In genomic region chr10:127228897-127229296, GRCm38 (mm10) we compare ENCODE assay signal across 9 mouse cellular contexts. TPM values are rescaled to one million over a fixed set of nuclear protein-coding genes. Genes with fewer than 3 reads are reported as not detected.
DNase-seq lines count a peak whose midpoint lies in the region; ATAC-seq and TF ChIP-seq lines count a peak whose summit lies in the region.
"Had no signal": no experiment of that assay in that cellular context is flagged by ENCODE, and none has a peak within 500 bp of the region (broad histone marks: within the 10 kb centered on the region; RNA-seq: fewer than 3 reads in every experiment).

No protein-coding gene starts in this region.

- no peak for TF ChIP-seq POLR2A in cortical plate, adult 2 months (IDR thresholded peaks at IDR 0.05; ENCODE audit: extremely low read depth, insufficient read depth, low read length)

- no peak overlapping the region for H3K4me3 ChIP-seq in cortical plate, adult 2 months (ENCODE audit: insufficient read depth, low read length)
- H3K4me3 ChIP-seq in midbrain, embryonic 16.5 days (ENCODE audit: low read depth, low read length) = no peak overlapping the region
- H3K4me3 ChIP-seq: embryonic facial prominence, embryonic 13.5 days had no signal

- no peak overlapping the region for H3K4me2 ChIP-seq in midbrain, embryonic 16.5 days (ENCODE audit: low read length)
- H3K4me2 ChIP-seq: embryonic facial prominence, embryonic 13.5 days had no signal

- DNase-seq in left cerebral cortex, postnatal 14 days (ENCODE audit: low spot score in 2 of 2) = peak; percentile 59 to 65
- no peak for DNase-seq in left cerebral cortex, adult 11 months (ENCODE audit: low spot score)
- DNase-seq in MEL-GATA-1-ER (ENCODE audit: extremely low read depth, low read depth) = peak; percentile 52
- DNase-seq in heart, postnatal 36 days = peak; percentile 48 to 56
- peak; percentile 61 to 74 for DNase-seq in left cerebral cortex, postnatal 25 days (ENCODE audit: low spot score in 2 of 2)
- no peak for DNase-seq in frontal cortex, postnatal 25 days (ENCODE audit: low spot score in 2 of 2)

- H3K9me3 ChIP-seq in midbrain, embryonic 16.5 days (replicated peaks; ENCODE audit: control insufficient read depth, low read length, poor library complexity, severe bottlenecking) = no peaks in the 10 kb centered on the region
- H3K9me3 ChIP-seq: embryonic facial prominence, embryonic 13.5 days had no signal

- peaks cover 6% of the 10 kb centered on the region for H3K4me1 ChIP-seq in cortical plate, adult 2 months (ENCODE audit: control insufficient read depth, insufficient read depth, low read length)
- no peaks in the 10 kb centered on the region for H3K4me1 ChIP-seq in midbrain, embryonic 16.5 days (ENCODE audit: control insufficient read depth, insufficient read depth, low read length)

- ATAC-seq in midbrain, embryonic 16.5 days = peak; percentile 56; the same call in 1 of the 2 replicates

- intact Hi-C loops in left cerebral cortex, postnatal 14 days (cut with DNase I) = loop anchor here (1.0 to 5.0 kb wide), 2 partner anchors 52 to 107 kb away; partner anchors contain the start of gene Os9
- intact Hi-C loops in heart, postnatal 36 days (cut with DNase I) = loop anchor here (1.0 to 2.0 kb wide), 3 partner anchors 52 to 104 kb away; partner anchors contain the start of gene B4galnt1
- intact Hi-C loops in left cerebral cortex, postnatal 25 days (cut with DNase I) = loop anchor here (2.0 kb wide), 1 partner anchor 52 kb away; no protein-coding TSS in a partner anchor

- WGBS in midbrain, embryonic 16.5 days = 23% methylated on average over 4 of the region's 4 CpGs

- peaks cover 14% of the 10 kb centered on the region for H3K36me3 ChIP-seq in midbrain, embryonic 16.5 days (ENCODE audit: control insufficient read depth, insufficient read depth, low read length)
- H3K36me3 ChIP-seq: embryonic facial prominence, embryonic 13.5 days had no signal

- no peak overlapping the region for H3K9ac ChIP-seq in midbrain, embryonic 16.5 days (ENCODE audit: low read depth, low read length)
- H3K9ac ChIP-seq: embryonic facial prominence, embryonic 13.5 days had no signal

- H3K27me3 ChIP-seq in midbrain, embryonic 16.5 days (ENCODE audit: control insufficient read depth, insufficient read depth, low read depth, low read length) = no peaks in the 10 kb centered on the region

- peak; percentile 63 for TF ChIP-seq CTCF in cortical plate, adult 2 months (IDR thresholded peaks at IDR 0.05; ENCODE audit: extremely low read depth, insufficient read depth, low read length)

- H3K27ac ChIP-seq in cortical plate, adult 2 months (ENCODE audit: insufficient read depth, low read length) = no peak overlapping the region
- no peak overlapping the region for H3K27ac ChIP-seq in midbrain, embryonic 16.5 days (ENCODE audit: low read length)
- H3K27ac ChIP-seq: embryonic facial prominence, embryonic 13.5 days had no signal

RNA-seq across cellular contexts. Expression of gene Pip4k2c, which starts 17.5 kb away (rescaled TPM):
- 10 to 100 TPM; 63.6 to 78.9 TPM for total RNA-seq in left cerebral cortex, postnatal 14 days (2021)
- polyA plus RNA-seq in cortical plate, adult 2 months (2012; rRNA removed) = 116 and 117 TPM in 2 replicates
- total RNA-seq in heart, postnatal 36 days (2021) = 10 to 100 TPM; 26.9 to 29.9 TPM
- 10 to 100 TPM; 95.2 to 95.6 TPM for total RNA-seq in left cerebral cortex, postnatal 25 days (2021)
- polyA plus RNA-seq in midbrain, embryonic 16.5 days (2015; fragmentation: Nextera tagmentation; extraction: Ambion mirVana) = 16.9 and 18.4 TPM in 2 replicates

RNA-seq across cellular contexts. Expression of gene Dtx3, which starts 33.4 kb away (rescaled TPM):
- total RNA-seq in left cerebral cortex, postnatal 14 days (2021) = 100 to 1,000 TPM; 202 to 203 TPM
- 371 and 407 TPM in 2 replicates for polyA plus RNA-seq in cortical plate, adult 2 months (2012; rRNA removed)
- 10 to 100 TPM; 25.8 to 29.4 TPM for total RNA-seq in heart, postnatal 36 days (2021)
- 100 to 1,000 TPM; 210 TPM for total RNA-seq in left cerebral cortex, postnatal 25 days (2021)
- polyA plus RNA-seq in midbrain, embryonic 16.5 days (2015; fragmentation: Nextera tagmentation; extraction: Ambion mirVana) = 254 and 255 TPM in 2 replicates

RNA-seq across cellular contexts. Expression of gene Kif5a, which starts 34.3 kb away (rescaled TPM):
- total RNA-seq in left cerebral cortex, postnatal 14 days (2021) = 100 to 1,000 TPM; 581 to 593 TPM
- polyA plus RNA-seq in cortical plate, adult 2 months (2012; rRNA removed) = 1,251 and 1,302 TPM in 2 replicates
- total RNA-seq in heart, postnatal 36 days (2021) = under 1 TPM; 0.41 to 0.92 TPM
- total RNA-seq in left cerebral cortex, postnatal 25 days (2021) = 100 to 1,000 TPM; 934 to 952 TPM
- polyA plus RNA-seq in midbrain, embryonic 16.5 days (2015; fragmentation: Nextera tagmentation; extraction: Ambion mirVana) = 113 and 120 TPM in 2 replicates

RNA-seq across cellular contexts. Expression of gene Dctn2, which starts 37.3 kb away (rescaled TPM):
- total RNA-seq in left cerebral cortex, postnatal 14 days (2021) = 100 to 1,000 TPM; 308 to 321 TPM
- 304 and 309 TPM in 2 replicates for polyA plus RNA-seq in cortical plate, adult 2 months (2012; rRNA removed)
- 100 to 1,000 TPM; 144 to 154 TPM for total RNA-seq in heart, postnatal 36 days (2021)
- 100 to 1,000 TPM; 262 to 278 TPM for total RNA-seq in left cerebral cortex, postnatal 25 days (2021)
- 332 and 345 TPM in 2 replicates for polyA plus RNA-seq in midbrain, embryonic 16.5 days (2015; fragmentation: Nextera tagmentation; extraction: Ambion mirVana)

RNA-seq across cellular contexts. Expression of gene Arhgef25, which starts 39.0 kb away (rescaled TPM):
- total RNA-seq in left cerebral cortex, postnatal 14 days (2021) = 100 to 1,000 TPM in 1 of 2 experiments, 10 to 100 TPM in 1; 92.9 to 103 TPM
- 225 and 288 TPM in 2 replicates for polyA plus RNA-seq in cortical plate, adult 2 months (2012; rRNA removed)
- 10 to 100 TPM; 12.4 to 12.8 TPM for total RNA-seq in heart, postnatal 36 days (2021)
- total RNA-seq in left cerebral cortex, postnatal 25 days (2021) = 100 to 1,000 TPM; 142 to 156 TPM
- 19.6 and 20.2 TPM in 2 replicates for polyA plus RNA-seq in midbrain, embryonic 16.5 days (2015; fragmentation: Nextera tagmentation; extraction: Ambion mirVana)

Comparison
In these comparisons a context has a peak if more than half of its experiments do, and no peak if none do; other contexts are left out.
1. DNase-seq: peak in left cerebral cortex, postnatal 14 days (2 of 2), MEL-GATA-1-ER (single experiment), heart, postnatal 36 days (2 of 2) and left cerebral cortex, postnatal 25 days (2 of 2); none in left cerebral cortex, adult 11 months (single experiment) and frontal cortex, postnatal 25 days (0 of 2).
2. RNA of gene Dtx3, which starts 33.4 kb away (total RNA-seq): 210 TPM in left cerebral cortex, postnatal 25 days and 202 to 203 TPM in left cerebral cortex, postnatal 14 days; 25.8 to 29.4 TPM in heart, postnatal 36 days; every median in the first group is over 4 times any median in the second.
3. RNA of gene Kif5a, which starts 34.3 kb away (total RNA-seq): 934 to 952 TPM in left cerebral cortex, postnatal 25 days and 581 to 593 TPM in left cerebral cortex, postnatal 14 days; 0.41 to 0.92 TPM in heart, postnatal 36 days; every median in the first group is over 100 times any median in the second.